Mouse (Mus musculus) layer of hippocampus, adult 2 months (tissue): ENCODE measurements at regions not wholly inside any gene's neighbourhood (a gene's known extent, or its start where the extent isn't known, plus 50 kb on each side); places are given as distances from the start of the nearest gene placed in this dataset.

Experiments
- DNase-seq, 2 experiments: peaks; one replicate each; pipeline ENCODE4 v3.0.0; 2022; ENCODE audit warnings: low spot score in 2 of 2
- H3K27ac ChIP-seq: fragments of 200-600 bp; 2 replicates; pipeline ENCODE4 v1.8.1; 2022
- H3K4me3 ChIP-seq: fragments of 200-600 bp; 2 replicates; pipeline ENCODE4 v1.8.1; 2022; ENCODE audit warnings: mild to moderate bottlenecking
- CTCF ChIP-seq: fragments of 200-600 bp; conservative IDR thresholded peaks from 2 replicates; pipeline ENCODE4 v1.8.1; 2022; ENCODE audit warnings: antibody characterized with exemption, mild to moderate bottlenecking, moderate library complexity

- H3K4me3 ChIP-seq, result no peak overlapping the region; the same call in 1 of the 2 replicates
- H3K27ac ChIP-seq, result peak overlapping the region; percentile 83
These were observed 1313.5 kb downstream of the Defb40 start for GRCm38 (mm10) chr8:17664371-17665141.

GRCm38 (mm10) chr8:17659753-17660361 lies 1318.2 kb downstream of the Defb40 start:
- TF ChIP-seq CTCF, result no peak
- Histone ChIP-seq H3K27ac (no peak overlapping the region), H3K4me3 (no peak overlapping the region)
- DNase-seq, result no peak

More at GRCm38 (mm10) chr8:17664371-17665141, 1313.5 kb downstream of the Defb40 start:
- DNase-seq, result peak; percentile 70 to 90
- peak; percentile 60 for TF ChIP-seq CTCF

GRCm38 (mm10) chr8:17653786-17654185 lies 1324.3 kb downstream of the Defb40 start:
- no peak overlapping the region for H3K27ac ChIP-seq
- no peak overlapping the region for H3K4me3 ChIP-seq
- TF ChIP-seq CTCF, result no peak
- no peak for DNase-seq

GRCm38 (mm10) chr8:17647559-17647958 lies 1330.5 kb downstream of the Defb40 start:
- DNase-seq, result no peak

DNA sequence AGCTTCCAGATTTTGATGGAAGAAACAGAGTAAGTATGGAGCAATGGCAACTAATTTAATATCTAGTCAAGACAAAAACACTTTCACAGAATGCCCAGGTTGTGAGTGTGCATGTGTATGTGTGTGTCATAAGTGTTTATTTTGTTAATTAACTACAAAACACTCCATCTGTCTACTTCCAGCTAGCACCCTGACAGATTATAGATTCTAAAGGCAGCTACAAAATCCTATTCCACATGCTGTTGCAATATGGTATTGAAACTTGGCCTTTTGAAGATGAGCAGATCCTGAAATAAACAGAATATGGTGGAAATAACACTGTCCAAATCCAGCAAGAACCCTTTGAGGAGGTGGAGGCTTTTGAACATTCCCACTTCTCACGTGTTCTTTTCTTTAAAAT lies 1356.9 kb downstream of the Defb40 start:
- Histone ChIP-seq H3K4me3 (no peak overlapping the region), H3K27ac (no peak overlapping the region)
- DNase-seq, result peak in 1 of 2 experiments; percentile 46
- no peak for TF ChIP-seq CTCF

More at GRCm38 (mm10) chr8:17647559-17647958, 1330.5 kb downstream of the Defb40 start:
- Histone ChIP-seq H3K27ac (no peak overlapping the region), H3K4me3 (no peak overlapping the region)
- TF ChIP-seq CTCF, result no peak

DNA sequence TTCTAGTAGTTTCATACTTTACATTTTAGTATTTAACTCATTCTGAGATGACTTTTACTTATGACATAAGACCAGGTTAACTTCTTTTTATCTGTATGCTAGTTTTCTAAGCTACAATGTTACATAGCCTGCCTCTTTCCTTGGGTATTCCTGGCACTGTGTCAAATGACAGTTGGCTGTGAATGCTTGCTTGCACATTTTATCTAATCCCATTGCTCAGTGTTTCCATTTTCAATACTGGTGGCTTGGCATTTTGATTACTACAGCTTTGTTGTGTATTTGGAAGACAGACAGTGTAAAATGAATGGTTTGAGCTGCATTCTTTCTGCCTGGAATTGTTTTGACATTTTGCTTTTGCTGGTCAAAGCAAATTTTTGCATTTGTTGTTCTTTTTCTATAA lies 1359.2 kb downstream of the Defb40 start:
- no peak for TF ChIP-seq CTCF
- H3K27ac ChIP-seq, result no peak overlapping the region
- DNase-seq, result no peak
- no peak overlapping the region for H3K4me3 ChIP-seq

- no peak for TF ChIP-seq CTCF
- DNase-seq, result no peak
- Histone ChIP-seq H3K27ac (no peak overlapping the region), H3K4me3 (no peak overlapping the region)
These were observed 1359.9 kb downstream of the Defb40 start for GRCm38 (mm10) chr8:17618147-17618546.

- DNase-seq, result no peak
- no peak overlapping the region for H3K27ac ChIP-seq
- no peak for TF ChIP-seq CTCF
These were observed 1375.2 kb downstream of the Defb40 start for GRCm38 (mm10) chr8:17602861-17603260.

DNA sequence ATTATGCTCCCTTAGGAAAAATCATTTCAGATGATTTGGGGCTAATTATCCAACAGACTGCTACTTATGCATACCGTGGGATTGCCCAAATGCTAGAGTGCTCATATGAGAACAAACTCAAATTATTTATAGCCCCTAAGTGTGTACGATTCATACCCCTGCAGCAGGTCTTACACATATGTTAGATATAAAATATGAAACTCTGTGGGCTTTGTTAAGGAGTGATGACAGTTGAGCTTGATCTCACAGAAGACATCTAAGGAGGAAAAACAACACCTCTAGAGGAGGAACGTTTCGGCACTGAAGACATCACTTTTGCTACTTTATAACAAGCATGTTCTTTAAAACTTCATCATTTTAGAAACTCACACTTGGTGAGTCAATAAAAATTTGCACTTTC lies 1379.3 kb downstream of the Defb40 start:
- Histone ChIP-seq H3K27ac (no peak overlapping the region), H3K4me3 (no peak overlapping the region)
- TF ChIP-seq CTCF, result no peak
- DNase-seq, result no peak

More at GRCm38 (mm10) chr8:17602861-17603260, 1375.2 kb downstream of the Defb40 start:
- no peak overlapping the region for H3K4me3 ChIP-seq

DNA sequence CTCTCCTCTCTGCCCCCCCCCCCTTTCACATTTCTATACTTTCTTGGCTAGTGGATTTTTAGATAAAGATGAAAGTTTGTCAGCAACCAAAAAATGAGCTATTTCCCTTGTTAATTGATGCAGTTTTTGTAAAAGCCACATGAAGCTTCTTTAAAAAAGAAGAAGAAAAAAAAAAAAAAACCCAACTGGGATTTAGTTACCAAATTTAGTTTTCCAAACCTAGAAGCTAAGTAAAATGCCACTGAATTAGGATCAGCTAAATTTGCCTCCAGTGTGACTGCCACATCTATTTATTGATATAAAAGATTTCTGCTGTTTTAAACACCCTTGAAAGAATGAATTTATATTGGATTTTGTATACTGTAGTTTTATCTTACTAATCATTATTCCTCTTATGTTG lies 1381.5 kb downstream of the Defb40 start:
- no peak overlapping the region for H3K4me3 ChIP-seq
- DNase-seq, result no peak
- TF ChIP-seq CTCF, result no peak
- H3K27ac ChIP-seq, result no peak overlapping the region

DNA sequence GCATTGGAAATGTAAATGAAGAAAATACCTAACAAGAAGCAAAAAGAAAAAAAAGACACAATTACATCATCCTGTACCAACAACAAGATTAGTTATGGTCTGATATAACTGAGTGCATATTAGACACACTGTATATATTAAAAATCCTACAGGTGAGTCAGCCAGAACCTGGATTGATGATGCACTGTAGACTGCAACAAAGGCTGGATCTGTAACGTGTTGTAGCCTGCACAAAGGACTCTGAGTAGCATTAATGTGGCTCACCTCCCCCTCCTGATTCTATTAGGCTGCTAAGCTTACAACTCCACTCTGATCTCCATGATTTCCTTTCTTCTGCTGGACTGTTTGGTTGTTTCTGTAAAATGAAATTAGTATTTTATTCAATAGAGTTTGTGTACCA lies 1383.4 kb downstream of the Defb40 start:
- Histone ChIP-seq H3K27ac (no peak overlapping the region), H3K4me3 (no peak overlapping the region)
- no peak for TF ChIP-seq CTCF
- no peak for DNase-seq

DNA sequence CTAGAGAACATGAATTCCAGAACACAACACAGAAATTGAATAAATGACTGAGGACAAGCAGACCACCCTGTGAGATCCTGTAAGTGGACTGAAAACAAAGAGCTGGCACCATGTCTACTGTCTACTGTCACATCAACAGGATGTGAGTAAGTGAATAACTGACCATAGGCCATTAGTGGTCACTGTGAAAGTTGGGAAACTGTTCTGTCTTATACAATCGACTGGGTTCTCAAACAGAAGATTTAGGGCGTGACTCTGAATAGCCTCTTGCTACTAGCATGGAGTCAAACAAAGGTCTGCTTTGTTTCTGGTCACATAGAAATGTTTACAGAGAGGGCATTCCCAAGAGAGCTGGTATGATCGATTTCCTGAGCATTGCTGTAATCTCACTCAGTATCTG lies 1387.9 kb downstream of the Defb40 start:
- DNase-seq, result no peak
- no peak overlapping the region for H3K4me3 ChIP-seq
- no peak overlapping the region for H3K27ac ChIP-seq
- no peak for TF ChIP-seq CTCF

DNA sequence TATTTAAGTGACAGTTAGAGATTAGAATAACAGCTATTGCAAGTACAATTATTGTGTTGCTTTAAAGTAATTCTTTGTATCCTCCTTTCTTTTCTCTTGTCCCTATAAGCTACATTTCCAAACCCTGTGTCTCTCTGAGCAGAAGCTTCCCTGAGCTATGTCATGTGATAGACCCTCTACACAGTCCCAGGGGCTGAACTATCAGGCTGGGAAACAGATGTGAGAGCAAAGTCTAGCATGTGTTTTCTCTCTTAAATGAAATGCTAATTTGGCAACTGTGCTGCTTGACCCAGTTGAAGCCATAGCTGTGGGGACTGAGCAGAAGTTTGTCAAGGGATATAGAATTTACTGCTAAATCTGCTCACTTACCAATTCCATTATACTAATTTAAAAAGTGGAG lies 1389.9 kb downstream of the Defb40 start:
- no peak overlapping the region for H3K4me3 ChIP-seq
- DNase-seq, result no peak
- no peak for TF ChIP-seq CTCF
- H3K27ac ChIP-seq, result no peak overlapping the region
